13 mouse cellular contexts compared by ENCODE assay signal in genomic region chr7:101287820-101288219, GRCm38 (mm10). TPM values are rescaled to one million over a fixed set of nuclear protein-coding genes. Genes with fewer than 3 reads are reported as not detected.
A peak's percentile ranks its signal among the peaks of the same experiment; 100 is the strongest.
DNase-seq lines count a peak whose midpoint lies in the region; ATAC-seq and TF ChIP-seq lines count a peak whose summit lies in the region.
"Had no signal": no experiment of that assay in that cellular context is flagged by ENCODE, and none has a peak within 500 bp of the region (broad histone marks: within the 10 kb centered on the region; RNA-seq: fewer than 3 reads in every experiment).

No protein-coding gene starts in this region.

- TF ChIP-seq CTCF in midbrain, postnatal 0 days (IDR thresholded peaks at IDR 0.05), result no peak

- no peaks in the 10 kb centered on the region for H3K27me3 ChIP-seq in embryonic facial prominence, embryonic 14.5 days (replicated peaks; ENCODE audit: control insufficient read depth, insufficient read depth, low read length)
- no peaks in the 10 kb centered on the region for H3K27me3 ChIP-seq in embryonic facial prominence, embryonic 10.5 days (replicated peaks; ENCODE audit: low read depth, poor library complexity, severe bottlenecking)
- no peaks in the 10 kb centered on the region for H3K27me3 ChIP-seq in hindbrain, embryonic 13.5 days
- no peaks in the 10 kb centered on the region for H3K27me3 ChIP-seq in hindbrain, embryonic 12.5 days
- H3K27me3 ChIP-seq in midbrain, postnatal 0 days (ENCODE audit: insufficient read depth, low read length), result no peaks in the 10 kb centered on the region
- H3K27me3 ChIP-seq in midbrain, embryonic 14.5 days (ENCODE audit: control insufficient read depth, insufficient read depth, low read length), result no peaks in the 10 kb centered on the region
- H3K27me3 ChIP-seq: forebrain, embryonic 15.5 days; heart, embryonic 13.5 days; hindbrain, embryonic 15.5 days; Patski had no signal

- H3K9me3 ChIP-seq in embryonic facial prominence, embryonic 14.5 days (ENCODE audit: control insufficient read depth, low read length), result no peaks in the 10 kb centered on the region
- no peaks in the 10 kb centered on the region for H3K9me3 ChIP-seq in embryonic facial prominence, embryonic 10.5 days
- no peaks in the 10 kb centered on the region for H3K9me3 ChIP-seq in hindbrain, embryonic 13.5 days
- H3K9me3 ChIP-seq in hindbrain, embryonic 12.5 days (replicated peaks), result no peaks in the 10 kb centered on the region
- H3K9me3 ChIP-seq in midbrain, postnatal 0 days (ENCODE audit: low read length), result no peaks in the 10 kb centered on the region
- H3K9me3 ChIP-seq in midbrain, embryonic 14.5 days (ENCODE audit: control insufficient read depth, low read length), result no peaks in the 10 kb centered on the region
- H3K9me3 ChIP-seq: forebrain, embryonic 15.5 days; heart, embryonic 13.5 days; hindbrain, embryonic 15.5 days had no signal

- ATAC-seq in embryonic facial prominence, embryonic 14.5 days (ENCODE audit: low read depth), result no peak
- ATAC-seq in hindbrain, embryonic 13.5 days (ENCODE audit: low FRiP score), result no peak
- no peak for ATAC-seq in hindbrain, embryonic 12.5 days (ENCODE audit: low FRiP score)
- no peak for ATAC-seq in midbrain, postnatal 0 days (ENCODE audit: low FRiP score)
- no peak for ATAC-seq in midbrain, embryonic 14.5 days (ENCODE audit: low FRiP score, low TSS enrichment)
- ATAC-seq: activated CD4-positive, CD25-positive, alpha-beta regulatory T cell, adult 4 months; forebrain, embryonic 15.5 days; inflammation-experienced regulatory T-cells, adult 6 months had no signal

- 0 out of 2 replicates have a peak overlapping the region, but pooled peaks have one; percentile 33 for H3K27ac ChIP-seq in embryonic facial prominence, embryonic 14.5 days (replicated peaks; ENCODE audit: low read depth, low read length)
- no peak overlapping the region for H3K27ac ChIP-seq in embryonic facial prominence, embryonic 10.5 days (replicated peaks)
- 0 out of 2 replicates have a peak overlapping the region, but pooled peaks have one; percentile 6 for H3K27ac ChIP-seq in hindbrain, embryonic 13.5 days
- no peak overlapping the region for H3K27ac ChIP-seq in hindbrain, embryonic 12.5 days
- H3K27ac ChIP-seq in midbrain, postnatal 0 days (ENCODE audit: low read depth, low read length), result peak overlapping the region; percentile 38; the same call in 1 of the 2 replicates
- H3K27ac ChIP-seq in midbrain, embryonic 14.5 days (replicated peaks; ENCODE audit: low read depth, low read length), result no peak overlapping the region
- H3K27ac ChIP-seq: forebrain, embryonic 15.5 days; heart, embryonic 13.5 days; hindbrain, embryonic 15.5 days had no signal

- H3K36me3 ChIP-seq in embryonic facial prominence, embryonic 14.5 days (ENCODE audit: control insufficient read depth, insufficient read depth, low read length), result peaks cover 52% of the 10 kb centered on the region
- peaks cover 58% of the 10 kb centered on the region for H3K36me3 ChIP-seq in embryonic facial prominence, embryonic 10.5 days (replicated peaks)
- H3K36me3 ChIP-seq in hindbrain, embryonic 13.5 days, result peaks cover 64% of the 10 kb centered on the region
- H3K36me3 ChIP-seq in hindbrain, embryonic 12.5 days, result peaks cover 23% of the 10 kb centered on the region
- peaks cover 34% of the 10 kb centered on the region for H3K36me3 ChIP-seq in midbrain, postnatal 0 days (ENCODE audit: insufficient read depth, low read length)
- H3K36me3 ChIP-seq in midbrain, embryonic 14.5 days (ENCODE audit: control insufficient read depth, insufficient read depth, low read length), result peaks cover 41% of the 10 kb centered on the region

- H3K4me3 ChIP-seq in embryonic facial prominence, embryonic 14.5 days (ENCODE audit: low read depth, low read length), result no peak overlapping the region
- H3K4me3 ChIP-seq in embryonic facial prominence, embryonic 10.5 days, result no peak overlapping the region
- H3K4me3 ChIP-seq in hindbrain, embryonic 13.5 days, result no peak overlapping the region
- no peak overlapping the region for H3K4me3 ChIP-seq in hindbrain, embryonic 12.5 days
- H3K4me3 ChIP-seq in midbrain, postnatal 0 days (ENCODE audit: low read depth, low read length), result no peak overlapping the region
- H3K4me3 ChIP-seq in midbrain, embryonic 14.5 days (replicated peaks; ENCODE audit: low read depth, low read length), result no peak overlapping the region
- H3K4me3 ChIP-seq: forebrain, embryonic 15.5 days; heart, embryonic 13.5 days; hindbrain, embryonic 15.5 days had no signal

- WGBS in embryonic facial prominence, embryonic 14.5 days, result 85% methylated on average over 2 of the region's 2 CpGs
- 91% methylated on average over 2 of the region's 2 CpGs for WGBS in embryonic facial prominence, embryonic 10.5 days
- 88% methylated on average over 2 of the region's 2 CpGs for WGBS in hindbrain, embryonic 13.5 days
- WGBS in hindbrain, embryonic 12.5 days, result 86% methylated on average over 2 of the region's 2 CpGs
- 87% methylated on average over 2 of the region's 2 CpGs for WGBS in midbrain, postnatal 0 days
- 90% methylated on average over 2 of the region's 2 CpGs for WGBS in midbrain, embryonic 14.5 days

- DNase-seq in embryonic facial prominence, embryonic 14.5 days (ENCODE audit: low spot score), result no peak
- no peak for DNase-seq in embryonic facial prominence, embryonic 10.5 days (ENCODE audit: low spot score)
- no peak for DNase-seq in midbrain, postnatal 0 days (ENCODE audit: low spot score)
- DNase-seq in midbrain, embryonic 14.5 days, result no peak
- DNase-seq in layer of hippocampus, postnatal 25 days (ENCODE audit: extremely low spot score in 1 of 2, low spot score in 1 of 2), result no peak

- no peak overlapping the region for H3K4me2 ChIP-seq in embryonic facial prominence, embryonic 14.5 days (ENCODE audit: low read depth, low read length)
- H3K4me2 ChIP-seq in hindbrain, embryonic 13.5 days, result no peak overlapping the region
- H3K4me2 ChIP-seq in hindbrain, embryonic 12.5 days (replicated peaks), result no peak overlapping the region
- H3K4me2 ChIP-seq in midbrain, postnatal 0 days (ENCODE audit: low read depth, low read length, poor library complexity, severe bottlenecking), result no peak overlapping the region
- no peak overlapping the region for H3K4me2 ChIP-seq in midbrain, embryonic 14.5 days (ENCODE audit: low read length)
- H3K4me2 ChIP-seq: forebrain, embryonic 15.5 days; heart, embryonic 13.5 days; hindbrain, embryonic 15.5 days had no signal

- H3K4me1 ChIP-seq in embryonic facial prominence, embryonic 14.5 days (ENCODE audit: control insufficient read depth, insufficient read depth, low read length), result no peaks in the 10 kb centered on the region
- peaks cover under 1% of the 10 kb centered on the region; the same call in 1 of the 2 replicates for H3K4me1 ChIP-seq in embryonic facial prominence, embryonic 10.5 days
- 0 out of 2 replicates have a peak, but pooled peaks cover 3% of the 10 kb centered on the region for H3K4me1 ChIP-seq in hindbrain, embryonic 13.5 days (replicated peaks)
- H3K4me1 ChIP-seq in hindbrain, embryonic 12.5 days, result no peaks in the 10 kb centered on the region
- H3K4me1 ChIP-seq in midbrain, postnatal 0 days (ENCODE audit: insufficient read depth, low read length), result no peaks in the 10 kb centered on the region
- no peaks in the 10 kb centered on the region for H3K4me1 ChIP-seq in midbrain, embryonic 14.5 days (ENCODE audit: control insufficient read depth, insufficient read depth, low read length)
- H3K4me1 ChIP-seq: forebrain, embryonic 15.5 days; heart, embryonic 13.5 days; hindbrain, embryonic 15.5 days had no signal

- no peak overlapping the region for H3K9ac ChIP-seq in embryonic facial prominence, embryonic 14.5 days (ENCODE audit: low read depth, low read length)
- no peak overlapping the region for H3K9ac ChIP-seq in hindbrain, embryonic 13.5 days
- H3K9ac ChIP-seq in hindbrain, embryonic 12.5 days, result no peak overlapping the region
- no peak overlapping the region for H3K9ac ChIP-seq in midbrain, postnatal 0 days (replicated peaks; ENCODE audit: low read length, poor library complexity, severe bottlenecking)
- H3K9ac ChIP-seq in midbrain, embryonic 14.5 days (replicated peaks; ENCODE audit: low read length), result no peak overlapping the region
- H3K9ac ChIP-seq: forebrain, embryonic 15.5 days; heart, embryonic 13.5 days; hindbrain, embryonic 15.5 days had no signal

RNA-seq across cellular contexts. Expression of gene Atg16l2, which starts 14.2 kb away (rescaled TPM):
- 9.7 and 10.5 TPM in 2 replicates for polyA plus RNA-seq in embryonic facial prominence, embryonic 14.5 days (2014; fragmentation: Nextera tagmentation; extraction: Ambion mirVana)
- 13.1 and 15.1 TPM in 2 replicates for polyA plus RNA-seq in embryonic facial prominence, embryonic 10.5 days (2016; fragmentation: Nextera tagmentation; extraction: Ambion mirVana)
- 17.5 and 20.8 TPM in 2 replicates for polyA plus RNA-seq in hindbrain, embryonic 13.5 days (2015; fragmentation: Nextera tagmentation; extraction: Ambion mirVana)
- polyA plus RNA-seq in hindbrain, embryonic 12.5 days (2016; fragmentation: Nextera tagmentation; extraction: Ambion mirVana), result 14.7 and 18.3 TPM in 2 replicates
- total RNA-seq in midbrain, postnatal 0 days (2014; rRNA removed), result 17.0 and 31.5 TPM in 2 replicates
- polyA plus RNA-seq in midbrain, postnatal 0 days (2015; fragmentation: Nextera tagmentation; extraction: Ambion mirVana), result 22.4 and 22.6 TPM in 2 replicates
- 17.6 and 20.6 TPM in 2 replicates for polyA plus RNA-seq in midbrain, embryonic 14.5 days (2014; fragmentation: Nextera tagmentation; extraction: Ambion mirVana)
- 10 to 100 TPM; 35.1 to 36.6 TPM for total RNA-seq in layer of hippocampus, postnatal 25 days (2021)

RNA-seq across cellular contexts. Expression of gene Stard10, which starts 29.1 kb away (rescaled TPM):
- polyA plus RNA-seq in embryonic facial prominence, embryonic 14.5 days (2014; fragmentation: Nextera tagmentation; extraction: Ambion mirVana), result 21.2 and 21.5 TPM in 2 replicates
- 12.3 and 15.4 TPM in 2 replicates for polyA plus RNA-seq in embryonic facial prominence, embryonic 10.5 days (2016; fragmentation: Nextera tagmentation; extraction: Ambion mirVana)
- polyA plus RNA-seq in hindbrain, embryonic 13.5 days (2015; fragmentation: Nextera tagmentation; extraction: Ambion mirVana), result 9.7 and 10.0 TPM in 2 replicates
- 10.6 and 11.5 TPM in 2 replicates for polyA plus RNA-seq in hindbrain, embryonic 12.5 days (2016; fragmentation: Nextera tagmentation; extraction: Ambion mirVana)
- total RNA-seq in midbrain, postnatal 0 days (2014; rRNA removed), result 21.5 and 47.7 TPM in 2 replicates
- 11.0 and 12.1 TPM in 2 replicates for polyA plus RNA-seq in midbrain, postnatal 0 days (2015; fragmentation: Nextera tagmentation; extraction: Ambion mirVana)
- polyA plus RNA-seq in midbrain, embryonic 14.5 days (2014; fragmentation: Nextera tagmentation; extraction: Ambion mirVana), result 8.8 and 8.9 TPM in 2 replicates
- total RNA-seq in layer of hippocampus, postnatal 25 days (2021), result 10 to 100 TPM; 22.4 to 23.0 TPM

Comparison
In these comparisons a context has a peak if more than half of its experiments do, and no peak if none do; other contexts are left out.
1. H3K27ac ChIP-seq: peak in embryonic facial prominence, embryonic 14.5 days (single experiment), hindbrain, embryonic 13.5 days (single experiment) and midbrain, postnatal 0 days (single experiment); none in embryonic facial prominence, embryonic 10.5 days (single experiment), hindbrain, embryonic 12.5 days (single experiment) and midbrain, embryonic 14.5 days (single experiment).